Mouse (Mus musculus) hindbrain, embryonic 15.5 days (tissue): ENCODE results near the gene Dph3. TPM values are rescaled to one million over a fixed set of nuclear protein-coding genes. Genes with fewer than 3 reads are reported as not detected.
"Not testable (repeated sequence)": the region's sequence is repeated elsewhere in the genome, so short reads cannot be mapped to it uniquely, and the experiment has no call there.

Experiments
- ATAC-seq: fragments of 200-750 bp; cut with Nextera tagmentation; 2 replicates; pipeline ENCODE4 v1.8.0; 2017; ENCODE audit warnings: low read depth, moderate number of reproducible peaks, moderate TSS enrichment; ENCODE audit not compliant: low FRiP score
- H3K27ac ChIP-seq: fragments of 300-500 bp; sonication (generic); replicated peaks from 2 replicates; pipeline ENCODE4 v1.5.1; 2015; ENCODE audit warnings: mild to moderate bottlenecking, inconsistent platforms
- H3K27me3 ChIP-seq: fragments of 300-500 bp; sonication (generic); 2 replicates; pipeline ENCODE4 v1.6.1; 2015; ENCODE audit warnings: control low read depth, inconsistent platforms
- H3K36me3 ChIP-seq: fragments of 300-500 bp; sonication (generic); 2 replicates; pipeline ENCODE4 v1.6.1; 2015; ENCODE audit warnings: control low read depth, inconsistent platforms
- H3K4me1 ChIP-seq: fragments of 300-500 bp; sonication (generic); replicated peaks from 2 replicates; pipeline ENCODE4 v1.6.1; 2015; ENCODE audit warnings: control low read depth, inconsistent platforms
- H3K4me2 ChIP-seq: fragments of 300-500 bp; sonication (generic); 2 replicates; pipeline ENCODE4 v1.6.1; 2015; ENCODE audit warnings: moderate library complexity, mild to moderate bottlenecking, inconsistent platforms
- H3K4me3 ChIP-seq: fragments of 300-500 bp; sonication (generic); 2 replicates; pipeline ENCODE4 v1.5.1; 2015; ENCODE audit warnings: mild to moderate bottlenecking, inconsistent platforms
- H3K9ac ChIP-seq: fragments of 300-500 bp; sonication (generic); 2 replicates; pipeline ENCODE4 v1.6.1; 2015; ENCODE audit warnings: inconsistent platforms
- H3K9me3 ChIP-seq: fragments of 300-500 bp; sonication (generic); 2 replicates; pipeline ENCODE4 v1.6.1; 2016; ENCODE audit warnings: control low read depth, inconsistent platforms
- WGBS: fragments of 180-500 bp; shearing (Covaris S2); methylation state at CpG from one replicate; pipeline ENCODE4 v1.1.7; 2015; 5-methylcytosine and 5-hydroxymethylcytosine counted together
- polyA plus RNA-seq: library from polyadenylated mRNA; unstranded; fragments of >200 nt; fragmentation: Nextera tagmentation; extraction: Ambion mirVana; gene quantifications from 2 replicates; pipeline ENCODE4 v1.2.1, GENCODE M21; 2015

Dph3 gene
- polyA plus RNA-seq, 1 experiment from 2014 or later = 71.2 TPM

GRCm38 (mm10) chr14:32098951-32099350 is 13.4 kb upstream of the Dph3 start:
- ATAC-seq = no peak
- H3K9me3 ChIP-seq = no peaks in the 10 kb centered on the region
- H3K36me3 ChIP-seq = peaks cover 70% of the 10 kb centered on the region
- no peak overlapping the region for H3K4me3 ChIP-seq
- 98% methylated on average over 3 of the region's 3 CpGs for WGBS
- H3K27ac ChIP-seq = no peak overlapping the region
- no peaks in the 10 kb centered on the region for H3K27me3 ChIP-seq
- H3K9ac ChIP-seq = no peak overlapping the region
- no peak overlapping the region for H3K4me2 ChIP-seq
- no peaks in the 10 kb centered on the region for H3K4me1 ChIP-seq

- Histone ChIP-seq H3K9ac (no peak overlapping the region), H3K36me3 (peaks cover 74% of the 10 kb centered on the region), H3K4me2 (no peak overlapping the region), H3K4me1 (no peaks in the 10 kb centered on the region), H3K4me3 (no peak overlapping the region), H3K9me3 (no peaks in the 10 kb centered on the region), H3K27me3 (no peaks in the 10 kb centered on the region), H3K27ac (no peak overlapping the region)
- WGBS = 97% methylated on average over 7 of the region's 7 CpGs
- ATAC-seq = no peak
These were observed 12.2 kb upstream of the Dph3 start for GRCm38 (mm10) chr14:32097691-32098090.

GRCm38 (mm10) chr14:32096740-32097139 is 11.2 kb upstream of the Dph3 start:
- ATAC-seq = no peak
- Histone ChIP-seq H3K4me2 (no peak overlapping the region), H3K36me3 (peaks cover 72% of the 10 kb centered on the region), H3K9ac (no peak overlapping the region), H3K4me1 (no peaks in the 10 kb centered on the region), H3K4me3 (no peak overlapping the region), H3K27me3 (no peaks in the 10 kb centered on the region), H3K27ac (no peak overlapping the region), H3K9me3 (no peaks in the 10 kb centered on the region)
- WGBS = 88% methylated on average over 5 of the region's 5 CpGs

GRCm38 (mm10) chr14:32095646-32096045 is 10.1 kb upstream of the Dph3 start:
- Histone ChIP-seq H3K9me3 (no peaks in the 10 kb centered on the region), H3K27me3 (no peaks in the 10 kb centered on the region), H3K4me3 (no peak overlapping the region), H3K4me1 (no peaks in the 10 kb centered on the region), H3K9ac (no peak overlapping the region), H3K4me2 (no peak overlapping the region), H3K27ac (no peak overlapping the region), H3K36me3 (peaks cover 68% of the 10 kb centered on the region)
- WGBS = 93% methylated on average over 5 of the region's 5 CpGs
- ATAC-seq = no peak

- WGBS = 95% methylated on average over 11 of the region's 11 CpGs
- no peaks in the 10 kb centered on the region for H3K9me3 ChIP-seq
- no peak overlapping the region for H3K9ac ChIP-seq
- H3K27me3 ChIP-seq = no peaks in the 10 kb centered on the region
- H3K27ac ChIP-seq = no peak overlapping the region
- no peaks in the 10 kb centered on the region for H3K4me1 ChIP-seq
- peaks cover 48% of the 10 kb centered on the region for H3K36me3 ChIP-seq
- H3K4me2 ChIP-seq = no peak overlapping the region
- no peak overlapping the region for H3K4me3 ChIP-seq
- no peak for ATAC-seq
These were observed 8.1 kb upstream of the Dph3 start for GRCm38 (mm10) chr14:32093500-32094117.

- Histone ChIP-seq H3K36me3 (peaks cover 42% of the 10 kb centered on the region), H3K27ac (no peak overlapping the region), H3K4me3 (no peak overlapping the region), H3K9me3 (no peaks in the 10 kb centered on the region), H3K27me3 (no peaks in the 10 kb centered on the region), H3K4me1 (no peaks in the 10 kb centered on the region), H3K9ac (no peak overlapping the region), H3K4me2 (no peak overlapping the region)
- no peak for ATAC-seq
- 65% methylated on average over 1 of the region's 1 CpGs for WGBS
These were observed 7.5 kb upstream of the Dph3 start for GRCm38 (mm10) chr14:32093018-32093417.

- WGBS = 89% methylated on average over 4 of the region's 4 CpGs
- Histone ChIP-seq H3K9ac (no peak overlapping the region), H3K36me3 (peaks cover 30% of the 10 kb centered on the region), H3K4me2 (no peak overlapping the region), H3K4me3 (no peak overlapping the region), H3K27me3 (no peaks in the 10 kb centered on the region), H3K9me3 (no peaks in the 10 kb centered on the region), H3K4me1 (peaks cover 5% of the 10 kb centered on the region), H3K27ac (no peak overlapping the region)
- ATAC-seq = no peak
These were observed 6.2 kb upstream of the Dph3 start for GRCm38 (mm10) chr14:32091704-32092103.

GRCm38 (mm10) chr14:32091124-32091523 is 5.6 kb upstream of the Dph3 start:
- H3K27me3 ChIP-seq = no peaks in the 10 kb centered on the region
- no peaks in the 10 kb centered on the region for H3K9me3 ChIP-seq
- H3K9ac ChIP-seq = no peak overlapping the region
- peaks cover 25% of the 10 kb centered on the region for H3K36me3 ChIP-seq
- 82% methylated on average over 4 of the region's 4 CpGs for WGBS
- no peak for ATAC-seq
- no peak overlapping the region for H3K4me3 ChIP-seq
- peaks cover 11% of the 10 kb centered on the region for H3K4me1 ChIP-seq
- H3K27ac ChIP-seq = no peak overlapping the region
- no peak overlapping the region for H3K4me2 ChIP-seq

GRCm38 (mm10) chr14:32087584-32088248 is 2.2 kb upstream of the Dph3 start:
- H3K9me3 ChIP-seq, H3K4me2 ChIP-seq, H3K4me3 ChIP-seq, H3K27ac ChIP-seq, H3K27me3 ChIP-seq, H3K9ac ChIP-seq, H3K36me3 ChIP-seq, ATAC-seq: not testable (repeated sequence)
- WGBS = 92% methylated on average over 7 of the region's 7 CpGs
- peaks cover 21% of the 10 kb centered on the region for H3K4me1 ChIP-seq

GRCm38 (mm10) chr14:32086226-32086625 is 697 bp upstream of the Dph3 start:
- H3K9me3 ChIP-seq = no peaks in the 10 kb centered on the region
- WGBS = 29% methylated on average over 8 of the region's 8 CpGs
- H3K27ac ChIP-seq = no peak overlapping the region
- H3K4me3 ChIP-seq = peak overlapping the region; percentile 56
- H3K4me2 ChIP-seq = peak overlapping the region; percentile 86
- peaks cover 13% of the 10 kb centered on the region for H3K36me3 ChIP-seq
- H3K9ac ChIP-seq = peak overlapping the region; percentile 62
- H3K27me3 ChIP-seq = no peaks in the 10 kb centered on the region
- ATAC-seq = no peak
- peaks cover 21% of the 10 kb centered on the region for H3K4me1 ChIP-seq

- Histone ChIP-seq H3K27me3 (no peaks in the 10 kb centered on the region), H3K9ac (peak within 1 kb of the TSS; percentile 62), H3K4me2 (peak within 1 kb of the TSS; percentile 86), H3K36me3 (peaks cover 18% of the 10 kb centered on the region), H3K27ac (peak within 1 kb of the TSS; percentile 85), H3K4me1 (peaks cover 21% of the 10 kb centered on the region), H3K9me3 (no peaks in the 10 kb centered on the region), H3K4me3 (peak within 1 kb of the TSS; percentile 56)
- WGBS = 4% methylated on average over 22 of the region's 22 CpGs
- ATAC-seq = peak; percentile 97
These were observed 606 bp downstream of the Dph3 start, which contains the start of gene Oxnad1 for GRCm38 (mm10) chr14:32084761-32085485. Gene Oxnad1 (plus strand): TSS chr14:32085374.

GRCm38 (mm10) chr14:32083466-32083865 is 2.1 kb downstream of the Dph3 start:
- WGBS = 95% methylated on average over 2 of the region's 2 CpGs
- Histone ChIP-seq H3K27ac (no peak overlapping the region), H3K4me1 (peaks cover 21% of the 10 kb centered on the region), H3K9ac (no peak overlapping the region), H3K9me3 (no peaks in the 10 kb centered on the region), H3K27me3 (no peaks in the 10 kb centered on the region), H3K36me3 (peaks cover 18% of the 10 kb centered on the region), H3K4me2 (no peak overlapping the region), H3K4me3 (no peak overlapping the region)
- no peak for ATAC-seq
